Mouse (Mus musculus) bone marrow macrophage, adult 2 months (primary cell): ENCODE measurements around the gene Gm11549.

Experiments used
- CTCF ChIP-seq: IDR thresholded peaks from 2 replicates; pipeline ENCODE4 v1.5.1; 2012; ENCODE audit warnings: low read depth, mild to moderate bottlenecking, low read length, moderate library complexity
- POLR2A ChIP-seq: IDR thresholded peaks from 2 replicates; pipeline ENCODE4 v1.6.1; 2012; ENCODE audit warnings: mild to moderate bottlenecking, low read depth, low read length, borderline replicate concordance

GRCm38 (mm10) chr3:36505306-36505705, 16.3 kb downstream of the Gm11549 start:
- TF ChIP-seq CTCF = no peak
- TF ChIP-seq POLR2A = no peak
